Mouse (Mus musculus): ENCODE measurements around the gene Rtn1. TPM values are rescaled to one million over a fixed set of nuclear protein-coding genes. Genes with fewer than 3 reads are reported as not detected.

Gene Rtn1
- total RNA-seq, 2 experiments from 2014 or later, result 4.0 to 4.8 TPM

- DNase-seq (ENCODE audit: low spot score in 2 of 2), result no peak
These were observed 174.7 kb downstream of the Rtn1 start for GRCm38 (mm10) chr12:72234151-72234550.

GRCm38 (mm10) chr12:72232826-72233790 lies 175.7 kb downstream of the Rtn1 start:
- DNase-seq (ENCODE audit: low spot score in 2 of 2), result no peak

GRCm38 (mm10) chr12:72232176-72232575 lies 176.7 kb downstream of the Rtn1 start:
- no peak for DNase-seq (ENCODE audit: low spot score in 2 of 2)

- no peak for DNase-seq (ENCODE audit: low spot score in 2 of 2)
These were observed 179.2 kb downstream of the Rtn1 start for GRCm38 (mm10) chr12:72229451-72230196.

- no peak for DNase-seq (ENCODE audit: low spot score in 2 of 2)
These were observed 181.1 kb downstream of the Rtn1 start for GRCm38 (mm10) chr12:72227731-72228130.

- no peak for DNase-seq (ENCODE audit: low spot score in 2 of 2)
These were observed 183.5 kb downstream of the Rtn1 start for GRCm38 (mm10) chr12:72225371-72225770.

- no peak for DNase-seq (ENCODE audit: low spot score in 2 of 2)
These were observed 185.2 kb downstream of the Rtn1 start for GRCm38 (mm10) chr12:72223557-72224102.

- no peak for DNase-seq (ENCODE audit: low spot score in 2 of 2)
These were observed 195.3 kb downstream of the Rtn1 start for GRCm38 (mm10) chr12:72213554-72213953.

- DNase-seq (ENCODE audit: low spot score in 2 of 2), result no peak
These were observed 208.0 kb downstream of the Rtn1 start for GRCm38 (mm10) chr12:72200828-72201227.

- DNase-seq (ENCODE audit: low spot score in 2 of 2), result no peak
These were observed 210.8 kb downstream of the Rtn1 start for GRCm38 (mm10) chr12:72197925-72198486.

GRCm38 (mm10) chr12:72197434-72197833 lies 211.4 kb downstream of the Rtn1 start:
- DNase-seq (ENCODE audit: low spot score in 2 of 2), result no peak

GRCm38 (mm10) chr12:72184929-72185328 lies 223.9 kb downstream of the Rtn1 start, which contains the start of gene Ccdc175:
Gene Ccdc175 (minus strand): TSS chr12:72185029.
- DNase-seq (ENCODE audit: low spot score in 2 of 2), result no peak

GRCm38 (mm10) chr12:72179561-72179960 lies 229.3 kb downstream of the Rtn1 start:
- no peak for DNase-seq (ENCODE audit: low spot score in 2 of 2)

GRCm38 (mm10) chr12:72178322-72178721 lies 230.5 kb downstream of the Rtn1 start:
- DNase-seq (ENCODE audit: low spot score in 2 of 2), result no peak

Other genes with a start within 250 kb of the Rtn1 start
- not detected for gene Ccdc175, start 224.0 kb downstream of the Rtn1 start, total RNA-seq (2021)
- gene Lrrc9, start 32.8 kb upstream of the Rtn1 start, total RNA-seq (2021), result under 1 TPM; 0.15 to 0.34 TPM
- 1 to 10 TPM; 5.1 to 6.2 TPM for gene Pcnx4, start 127.3 kb upstream of the Rtn1 start, total RNA-seq (2021)
- gene Gm4756, start 240.6 kb upstream of the Rtn1 start, total RNA-seq (2021), result not detected

All from gastrocnemius, postnatal 4 days (tissue).